Mouse (Mus musculus) neutrophil, adult 5-6 weeks (primary cell): ENCODE measurements around the gene Stk4. TPM values are rescaled to one million over a fixed set of nuclear protein-coding genes. Genes with fewer than 3 reads are reported as not detected.

Experiments
- ATAC-seq: fragments of 151-379, 151-347 bp; 2 replicates; pipeline ENCODE4 v1.8.0; 2017; ENCODE audit warnings: mild to moderate bottlenecking, moderate TSS enrichment; ENCODE audit not compliant: insufficient number of reproducible peaks, poor library complexity, low FRiP score, severe bottlenecking; ENCODE audit errors: extremely low read depth
- total RNA-seq: library from RNA; stranded (forward); fragments of 200-1000 nt; gene quantifications from 2 replicates; pipeline ENCODE4 v1.2.3, GENCODE M21; 2017

Gene Stk4
- total RNA-seq, 1 experiment from 2014 or later = 434 TPM

DNA sequence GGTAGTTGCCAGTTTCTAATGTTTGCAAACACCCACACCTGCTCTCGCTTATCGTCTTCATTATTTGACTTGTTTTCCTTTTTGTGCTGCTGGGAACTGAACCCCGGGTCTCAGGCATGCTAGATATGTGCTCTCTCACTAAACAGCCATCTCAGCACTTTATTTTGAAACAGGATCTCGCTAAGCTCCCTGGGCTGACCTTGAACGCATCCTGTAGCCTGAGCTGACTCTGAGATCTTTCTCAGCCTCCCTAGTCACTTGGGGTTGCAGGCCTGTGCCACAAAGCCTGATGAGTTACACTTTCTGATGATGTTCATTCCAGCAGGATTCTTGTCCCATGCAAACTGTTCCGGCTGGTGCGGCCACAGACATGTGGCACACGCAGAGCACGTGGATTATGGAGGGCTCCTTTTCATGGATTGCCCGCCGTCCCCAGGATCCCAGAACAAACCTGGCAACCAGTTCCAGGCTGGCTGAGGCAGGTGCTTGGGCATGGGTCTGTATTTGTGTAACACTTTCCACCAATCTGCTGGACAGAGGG, 91.5 kb downstream of the Stk4 start:
- ATAC-seq = no peak

GRCm38 (mm10) chr2:164164941-164165340, 94.8 kb downstream of the Stk4 start:
- ATAC-seq = no peak

- ATAC-seq = no peak
These were observed 97.8 kb downstream of the Stk4 start for GRCm38 (mm10) chr2:164167752-164168570.

DNA sequence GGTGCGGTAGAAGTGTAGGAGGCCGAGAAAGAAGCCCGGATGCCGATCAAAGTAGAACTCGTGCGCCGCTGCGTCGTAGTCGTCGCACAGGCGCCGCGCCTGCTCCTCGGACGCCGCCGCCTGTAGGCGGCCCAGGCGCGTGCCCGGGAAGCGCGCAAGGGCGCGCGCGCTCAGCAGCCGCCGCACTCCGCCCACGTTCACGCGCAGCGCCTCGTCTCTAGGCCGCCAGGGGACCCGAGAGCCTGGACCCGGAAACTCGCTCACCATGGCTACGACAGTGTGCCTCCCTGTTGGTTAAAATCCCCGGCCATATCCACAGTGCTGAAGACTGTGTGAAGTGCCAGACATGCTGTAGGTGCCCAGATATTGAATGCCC, 98.4 kb downstream of the Stk4 start:
- no peak for ATAC-seq

GRCm38 (mm10) chr2:164170326-164170725, 100.2 kb downstream of the Stk4 start:
- no peak for ATAC-seq

GRCm38 (mm10) chr2:164170902-164171301, 100.8 kb downstream of the Stk4 start, which contains the start of gene Kcns1:
Kcns1 (minus strand) TSS chr2:164171113.
- ATAC-seq = no peak

DNA sequence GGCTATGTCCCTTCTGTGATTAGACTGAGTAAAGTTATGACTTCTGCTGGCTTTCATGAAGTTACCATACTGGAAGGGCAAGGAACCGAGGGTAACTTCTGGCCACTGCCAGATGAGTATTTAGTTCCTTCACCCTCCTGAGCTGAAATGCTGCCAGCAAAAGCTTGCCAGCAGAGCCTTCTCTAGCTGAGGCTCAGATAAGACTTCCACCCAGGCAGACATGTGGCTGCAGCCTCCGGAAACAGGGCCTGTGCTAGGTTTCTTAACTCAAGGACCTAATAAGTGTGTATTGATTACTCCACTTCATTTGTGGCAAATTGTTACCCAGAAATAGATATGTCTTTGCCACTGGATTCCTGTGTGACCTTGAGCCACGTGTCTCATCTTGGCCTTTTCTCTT, 103.3 kb downstream of the Stk4 start:
- ATAC-seq = no peak

DNA sequence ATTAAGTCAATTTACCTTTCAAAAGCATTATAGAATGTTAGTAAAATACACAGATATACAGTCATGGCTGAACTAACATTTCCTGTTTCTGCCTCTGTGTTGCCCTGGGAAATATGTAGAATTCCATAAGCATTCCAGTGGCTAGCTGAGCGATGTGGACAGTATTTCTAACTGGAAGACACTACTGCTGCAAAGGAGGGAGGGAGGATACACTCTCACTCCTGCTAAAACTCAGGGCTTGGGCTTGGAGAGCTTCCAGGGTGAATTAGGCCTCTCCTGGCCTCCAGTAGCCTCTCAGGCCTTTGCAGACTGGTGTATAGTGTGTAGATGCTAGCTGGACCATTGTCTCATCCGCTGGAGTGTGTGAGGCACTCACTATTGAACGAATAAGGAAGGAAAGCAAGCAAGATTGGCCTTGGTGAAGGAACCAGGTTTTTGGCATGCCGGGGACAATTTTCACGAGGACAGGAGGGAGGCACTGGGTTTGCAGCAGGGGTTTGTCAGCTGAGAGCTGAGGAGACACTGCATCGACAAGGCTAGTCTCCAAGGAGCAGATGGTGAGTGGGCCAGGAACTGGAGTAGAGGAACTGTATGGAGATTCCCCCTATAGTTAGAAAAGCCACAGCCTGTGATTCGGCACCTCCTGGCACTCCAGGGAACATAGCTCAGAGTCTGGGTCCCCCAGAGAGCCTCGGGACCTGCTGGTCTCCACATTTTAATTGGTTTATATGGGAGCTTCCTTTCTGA, 104.7 kb downstream of the Stk4 start:
- ATAC-seq = no peak

DNA sequence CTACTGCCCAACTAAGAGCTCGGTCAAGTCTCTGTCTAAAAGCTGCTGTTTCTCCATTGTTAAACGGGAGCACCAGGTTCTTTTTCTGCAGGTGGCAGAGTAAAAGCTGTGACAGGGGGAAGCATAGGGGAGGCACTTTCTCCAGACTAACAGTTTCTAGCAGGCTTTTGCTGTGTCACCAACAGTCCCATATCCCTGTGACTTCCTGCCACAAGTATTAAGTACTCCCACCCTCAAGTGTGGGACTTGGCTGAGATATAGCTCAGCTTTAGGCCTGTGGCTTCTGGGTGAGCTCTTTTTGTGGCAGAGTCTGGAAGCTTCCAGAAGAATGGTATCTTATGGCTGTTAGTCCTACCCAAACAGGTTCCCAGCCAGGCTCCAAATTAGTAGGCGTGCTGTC, 105.7 kb downstream of the Stk4 start:
- ATAC-seq = no peak

DNA sequence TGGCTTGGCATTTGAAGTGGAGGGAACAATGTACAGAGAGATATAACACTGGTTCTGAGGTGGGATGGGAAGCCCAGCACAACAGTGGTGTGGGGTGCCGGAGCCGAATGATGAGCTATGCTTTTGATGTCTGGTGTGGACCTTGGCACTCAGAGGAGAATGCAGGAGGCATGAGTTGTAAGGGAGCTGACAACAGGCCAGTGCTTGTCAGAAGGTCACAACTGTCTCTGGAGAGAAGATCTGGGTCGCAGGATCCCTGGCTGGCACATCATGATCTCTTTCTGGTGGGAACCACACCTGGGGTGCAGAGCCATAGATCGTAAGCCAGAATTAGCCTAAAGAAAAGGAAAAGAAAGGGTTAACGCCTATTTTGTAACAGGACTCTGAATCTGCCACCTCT, 107.7 kb downstream of the Stk4 start:
- no peak for ATAC-seq

DNA sequence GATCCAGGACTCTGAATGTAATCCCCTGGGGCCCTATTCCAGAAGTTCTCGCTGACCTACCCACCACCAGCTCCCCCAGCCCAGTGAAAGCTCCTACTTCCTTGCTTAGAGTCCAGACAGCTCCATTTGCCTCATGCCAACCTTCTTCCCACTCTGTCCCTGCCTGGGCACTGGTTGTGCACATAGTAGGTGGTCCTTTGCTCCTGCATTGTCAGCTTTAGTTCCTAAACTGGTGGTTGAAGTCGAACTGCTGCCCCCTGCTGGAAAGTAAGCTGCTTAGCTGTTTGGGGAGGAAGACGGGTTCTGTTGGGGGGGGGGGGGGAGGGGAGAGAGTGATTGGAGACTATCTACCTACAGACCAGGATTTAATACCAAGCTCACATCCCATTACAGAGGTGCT, 110.0 kb downstream of the Stk4 start:
- ATAC-seq = 0 out of 2 replicates have a peak, but pooled peaks have one; percentile 21

GRCm38 (mm10) chr2:164180770-164181169, 110.6 kb downstream of the Stk4 start:
- ATAC-seq = no peak

- no peak for ATAC-seq
These were observed 112.7 kb downstream of the Stk4 start, which contains the start of gene Wfdc5 for GRCm38 (mm10) chr2:164182692-164183255. Wfdc5 (minus strand) TSS chr2:164182742.

DNA sequence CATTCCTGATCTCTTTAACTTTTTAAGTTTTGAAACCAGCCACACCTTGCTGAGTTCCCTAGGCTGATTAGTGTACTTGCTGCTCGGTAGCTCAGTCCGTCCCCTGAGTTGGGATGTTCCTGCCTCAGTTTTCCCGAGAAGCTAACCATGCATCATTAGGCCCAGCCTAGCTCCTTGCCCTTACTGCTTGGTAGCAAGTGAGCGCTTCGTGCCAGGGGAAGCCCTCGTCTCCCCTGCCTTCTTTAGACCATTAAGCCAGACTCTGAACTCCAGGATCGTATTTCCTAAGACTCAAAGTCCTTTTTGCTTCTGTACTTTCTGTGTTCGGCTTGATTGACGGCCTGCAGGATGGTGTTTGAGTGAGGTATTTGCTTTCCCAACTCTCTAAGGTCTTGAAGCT, 113.2 kb downstream of the Stk4 start:
- no peak for ATAC-seq

DNA sequence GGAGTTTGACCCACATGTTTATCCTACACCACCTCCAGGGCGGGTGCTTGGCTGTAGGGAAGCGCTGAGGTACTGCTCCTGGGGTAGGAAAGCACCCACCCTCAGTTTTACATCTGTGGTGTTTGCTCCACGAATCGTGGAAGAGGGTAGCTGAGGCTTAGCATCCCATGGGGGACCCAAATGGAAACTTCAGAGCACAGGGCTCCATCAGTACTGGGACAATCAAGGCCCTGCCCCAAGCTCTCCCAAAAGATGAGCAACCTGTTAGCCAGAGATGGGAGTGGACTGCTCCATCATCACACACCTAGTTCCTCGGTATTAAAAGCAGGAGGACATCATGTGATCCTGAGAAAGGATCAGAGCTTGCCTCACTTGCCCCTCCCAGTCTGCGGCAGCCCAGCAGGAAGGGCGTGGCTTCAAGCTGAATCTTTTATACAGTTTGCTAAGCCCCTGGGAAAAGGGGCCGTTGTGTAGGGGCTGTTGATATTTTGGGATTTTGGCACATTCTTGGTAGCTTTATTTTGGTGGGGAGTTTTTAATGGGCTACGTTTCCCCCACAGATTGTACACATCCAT, 114.1 kb downstream of the Stk4 start:
- ATAC-seq = no peak

- peak; percentile 63; the same call in 1 of the 2 replicates for ATAC-seq
These were observed 118.6 kb downstream of the Stk4 start for GRCm38 (mm10) chr2:164188722-164189121.

- no peak for ATAC-seq
These were observed 120.5 kb downstream of the Stk4 start, which contains the start of gene Wfdc12 for GRCm38 (mm10) chr2:164190576-164190975. Wfdc12 (minus strand) TSS chr2:164190608.

DNA sequence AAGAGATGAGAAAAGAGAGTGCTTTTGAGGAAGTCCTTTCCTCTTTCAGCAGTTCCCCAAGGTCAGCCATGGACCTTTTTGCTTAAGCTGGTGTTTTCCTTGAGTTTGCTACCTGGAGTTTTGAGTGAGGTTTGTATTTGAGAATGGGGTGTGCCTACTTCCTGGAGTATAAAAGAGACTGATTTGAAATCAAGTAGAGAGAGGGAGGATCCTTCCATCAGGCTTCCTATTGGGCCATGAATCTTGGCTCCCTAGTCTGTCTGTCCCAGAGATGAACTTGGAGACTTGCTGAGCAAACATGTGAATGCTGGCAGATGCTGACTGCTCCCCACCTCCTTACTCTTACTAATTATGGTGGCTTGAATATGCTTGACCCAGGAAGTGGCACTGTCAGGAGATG, 122.2 kb downstream of the Stk4 start:
- no peak for ATAC-seq

DNA sequence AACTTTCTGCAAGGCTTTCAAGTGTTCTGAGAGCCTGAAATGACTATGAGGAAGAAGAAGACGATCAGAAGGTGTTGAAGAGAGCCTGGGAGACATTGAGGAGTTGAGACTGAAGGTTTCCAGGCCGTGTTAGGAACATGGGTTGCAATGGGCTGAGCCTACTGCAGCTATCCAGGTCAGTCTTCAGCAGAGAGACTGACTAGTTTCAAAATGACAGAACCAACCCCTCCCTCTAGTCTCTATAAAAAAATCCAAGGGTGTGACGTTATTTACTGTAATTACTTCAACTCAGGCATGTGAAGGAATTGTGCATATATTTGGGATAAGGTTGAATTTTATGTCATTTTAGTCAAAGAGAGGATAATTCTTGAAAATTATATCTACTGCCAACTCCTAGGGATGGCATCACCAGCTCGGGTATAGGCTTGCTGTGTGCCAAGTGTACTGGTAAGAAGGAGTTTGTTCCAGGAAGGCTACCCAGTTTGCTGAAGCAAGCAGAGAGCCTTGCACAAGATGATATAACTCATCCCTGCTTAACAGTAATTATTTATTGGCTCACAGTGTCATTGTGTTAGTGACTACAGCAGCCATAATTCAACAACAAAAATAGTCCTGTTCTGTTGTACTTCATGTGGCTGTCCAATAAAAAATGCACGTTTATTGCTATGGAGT, 125.0 kb downstream of the Stk4 start:
- no peak for ATAC-seq
